Mouse (Mus musculus): Measurements from ENCODE around the gene Cebpzos. TPM values are rescaled to one million over a fixed set of nuclear protein-coding genes. Genes with fewer than 3 reads are reported as not detected.

Gene Cebpzos
- polyA plus RNA-seq, 1 experiment from 2014 or later = 113 TPM

GRCm38 (mm10) chr17:78888554-78888953, 27.7 kb upstream of the Cebpzos start:
- TF ChIP-seq CTCF (IDR thresholded peaks at IDR 0.05; ENCODE audit: low read depth) = no peak
- Histone ChIP-seq H3K4me2 (replicated peaks; ENCODE audit: low read depth) (no peak overlapping the region), H3K4me3 (ENCODE audit: low read depth, low read length) (no peak overlapping the region), H3K27ac (ENCODE audit: low read depth, low read length) (no peak overlapping the region), H3K9me3 (ENCODE audit: control insufficient read depth) (no peaks in the 10 kb centered on the region), H3K27me3 (replicated peaks; ENCODE audit: control insufficient read depth, insufficient read depth, low read length) (no peaks in the 10 kb centered on the region), H3K9ac (ENCODE audit: low read depth, low read length) (no peak overlapping the region), H3K4me1 (replicated peaks; ENCODE audit: control insufficient read depth, insufficient read depth, low read length) (no peaks in the 10 kb centered on the region), H3K36me3 (ENCODE audit: control insufficient read depth, insufficient read depth) (no peaks in the 10 kb centered on the region)
- WGBS = 87% methylated on average over 4 of the region's 4 CpGs
- ATAC-seq = no peak

GRCm38 (mm10) chr17:78889184-78889583, 27.1 kb upstream of the Cebpzos start:
- H3K9ac ChIP-seq (ENCODE audit: low read depth, low read length) = no peak overlapping the region
- no peak overlapping the region for H3K27ac ChIP-seq (ENCODE audit: low read depth, low read length)
- 54% methylated on average over 3 of the region's 3 CpGs for WGBS
- H3K4me1 ChIP-seq (replicated peaks; ENCODE audit: control insufficient read depth, insufficient read depth, low read length) = no peaks in the 10 kb centered on the region
- no peak overlapping the region for H3K4me3 ChIP-seq (ENCODE audit: low read depth, low read length)
- no peaks in the 10 kb centered on the region for H3K36me3 ChIP-seq (ENCODE audit: control insufficient read depth, insufficient read depth)
- no peak for ATAC-seq
- no peaks in the 10 kb centered on the region for H3K9me3 ChIP-seq (ENCODE audit: control insufficient read depth)
- no peaks in the 10 kb centered on the region for H3K27me3 ChIP-seq (replicated peaks; ENCODE audit: control insufficient read depth, insufficient read depth, low read length)
- H3K4me2 ChIP-seq (replicated peaks; ENCODE audit: low read depth) = no peak overlapping the region
- TF ChIP-seq CTCF (IDR thresholded peaks at IDR 0.05; ENCODE audit: low read depth) = no peak

GRCm38 (mm10) chr17:78891020-78891419, 25.3 kb upstream of the Cebpzos start:
- no peak for TF ChIP-seq CTCF (IDR thresholded peaks at IDR 0.05; ENCODE audit: low read depth)
- Histone ChIP-seq H3K4me3 (ENCODE audit: low read depth, low read length) (no peak overlapping the region), H3K9ac (ENCODE audit: low read depth, low read length) (no peak overlapping the region), H3K36me3 (ENCODE audit: control insufficient read depth, insufficient read depth) (no peaks in the 10 kb centered on the region), H3K27ac (ENCODE audit: low read depth, low read length) (no peak overlapping the region), H3K4me2 (replicated peaks; ENCODE audit: low read depth) (no peak overlapping the region), H3K9me3 (ENCODE audit: control insufficient read depth) (no peaks in the 10 kb centered on the region), H3K4me1 (replicated peaks; ENCODE audit: control insufficient read depth, insufficient read depth, low read length) (no peaks in the 10 kb centered on the region), H3K27me3 (replicated peaks; ENCODE audit: control insufficient read depth, insufficient read depth, low read length) (no peaks in the 10 kb centered on the region)
- WGBS = 80% methylated on average over 9 of the region's 9 CpGs
- ATAC-seq = no peak

GRCm38 (mm10) chr17:78894991-78895390, 21.3 kb upstream of the Cebpzos start:
- no peaks in the 10 kb centered on the region for H3K36me3 ChIP-seq (ENCODE audit: control insufficient read depth, insufficient read depth)
- WGBS = 82% methylated on average over 7 of the region's 7 CpGs
- no peaks in the 10 kb centered on the region for H3K27me3 ChIP-seq (replicated peaks; ENCODE audit: control insufficient read depth, insufficient read depth, low read length)
- 0 out of 2 replicates have a peak overlapping the region, but pooled peaks have one; percentile 54 for H3K4me2 ChIP-seq (replicated peaks; ENCODE audit: low read depth)
- no peaks in the 10 kb centered on the region for H3K9me3 ChIP-seq (ENCODE audit: control insufficient read depth)
- H3K4me3 ChIP-seq (ENCODE audit: low read depth, low read length) = no peak overlapping the region
- ATAC-seq = no peak
- no peak for TF ChIP-seq CTCF (IDR thresholded peaks at IDR 0.05; ENCODE audit: low read depth)
- H3K4me1 ChIP-seq (replicated peaks; ENCODE audit: control insufficient read depth, insufficient read depth, low read length) = no peaks in the 10 kb centered on the region
- H3K27ac ChIP-seq (ENCODE audit: low read depth, low read length) = no peak overlapping the region
- H3K9ac ChIP-seq (ENCODE audit: low read depth, low read length) = no peak overlapping the region

GRCm38 (mm10) chr17:78895394-78895793, 20.9 kb upstream of the Cebpzos start:
- H3K9ac ChIP-seq (ENCODE audit: low read depth, low read length) = no peak overlapping the region
- no peaks in the 10 kb centered on the region for H3K36me3 ChIP-seq (ENCODE audit: control insufficient read depth, insufficient read depth)
- no peaks in the 10 kb centered on the region for H3K9me3 ChIP-seq (ENCODE audit: control insufficient read depth)
- peak overlapping the region; percentile 12; the same call in 1 of the 2 replicates for H3K4me3 ChIP-seq (ENCODE audit: low read depth, low read length)
- H3K4me2 ChIP-seq (replicated peaks; ENCODE audit: low read depth) = peak overlapping the region; percentile 54
- no peak for ATAC-seq
- H3K4me1 ChIP-seq (replicated peaks; ENCODE audit: control insufficient read depth, insufficient read depth, low read length) = no peaks in the 10 kb centered on the region
- no peaks in the 10 kb centered on the region for H3K27me3 ChIP-seq (replicated peaks; ENCODE audit: control insufficient read depth, insufficient read depth, low read length)
- 20% methylated on average over 8 of the region's 8 CpGs for WGBS
- H3K27ac ChIP-seq (ENCODE audit: low read depth, low read length) = no peak overlapping the region
- peak; percentile 79 for TF ChIP-seq CTCF (IDR thresholded peaks at IDR 0.05; ENCODE audit: low read depth)

GRCm38 (mm10) chr17:78903158-78903557, 13.1 kb upstream of the Cebpzos start:
- Histone ChIP-seq H3K4me3 (ENCODE audit: low read depth, low read length) (no peak overlapping the region), H3K4me1 (replicated peaks; ENCODE audit: control insufficient read depth, insufficient read depth, low read length) (no peaks in the 10 kb centered on the region), H3K9me3 (ENCODE audit: control insufficient read depth) (no peaks in the 10 kb centered on the region), H3K9ac (ENCODE audit: low read depth, low read length) (no peak overlapping the region), H3K4me2 (replicated peaks; ENCODE audit: low read depth) (no peak overlapping the region), H3K27me3 (replicated peaks; ENCODE audit: control insufficient read depth, insufficient read depth, low read length) (no peaks in the 10 kb centered on the region), H3K27ac (ENCODE audit: low read depth, low read length) (no peak overlapping the region), H3K36me3 (ENCODE audit: control insufficient read depth, insufficient read depth) (no peaks in the 10 kb centered on the region)
- no peak for TF ChIP-seq CTCF (IDR thresholded peaks at IDR 0.05; ENCODE audit: low read depth)
- ATAC-seq = no peak
- 74% methylated on average over 2 of the region's 2 CpGs for WGBS

- no peaks in the 10 kb centered on the region for H3K36me3 ChIP-seq (ENCODE audit: control insufficient read depth, insufficient read depth)
- ATAC-seq = no peak
- H3K27me3 ChIP-seq (replicated peaks; ENCODE audit: control insufficient read depth, insufficient read depth, low read length) = no peaks in the 10 kb centered on the region
- no peak within 1 kb of the TSS for H3K4me2 ChIP-seq (replicated peaks; ENCODE audit: low read depth)
- H3K4me3 ChIP-seq (ENCODE audit: low read depth, low read length) = no peak within 1 kb of the TSS
- no peak for TF ChIP-seq CTCF (IDR thresholded peaks at IDR 0.05; ENCODE audit: low read depth)
- H3K9ac ChIP-seq (ENCODE audit: low read depth, low read length) = no peak within 1 kb of the TSS
- no peaks in the 10 kb centered on the region for H3K4me1 ChIP-seq (replicated peaks; ENCODE audit: control insufficient read depth, insufficient read depth, low read length)
- H3K9me3 ChIP-seq (ENCODE audit: control insufficient read depth) = no peaks in the 10 kb centered on the region
- WGBS = 80% methylated on average over 5 of the region's 5 CpGs
- no peak within 1 kb of the TSS for H3K27ac ChIP-seq (ENCODE audit: low read depth, low read length)
These were observed 9.4 kb upstream of the Cebpzos start, which contains the start of gene Sult6b1 for GRCm38 (mm10) chr17:78906892-78907291. Gene Sult6b1, minus strand, starts transcription at chr17:78906992.
